Mouse (Mus musculus) testis, adult 2 months (tissue): ENCODE results near the gene 2810408A11Rik.

Experiments
- CTCF ChIP-seq: fragments of 200-500 bp; IDR thresholded peaks from 2 replicates; pipeline ENCODE4 v1.5.1; 2012; ENCODE audit warnings: low read depth, mild to moderate bottlenecking, inconsistent platforms, low read length, moderate library complexity; ENCODE audit not compliant: control insufficient read depth, insufficient read depth, insufficient replicate concordance
- POLR2A ChIP-seq: fragments of 200-500 bp; IDR thresholded peaks from 2 replicates; pipeline ENCODE4 v1.6.1; 2012; ENCODE audit warnings: low read depth, mild to moderate bottlenecking, inconsistent platforms, low read length, moderate library complexity; ENCODE audit not compliant: control insufficient read depth

- TF ChIP-seq CTCF (no peak), POLR2A (no peak)
Observed at GRCm38 (mm10) chr11:69919053-69919452, 18.3 kb upstream of the 2810408A11Rik start.
